Mouse (Mus musculus) spleen, adult 12 weeks (tissue): ENCODE measurements around the gene Stxbp6.

ENCODE experiments used
- DNase-seq: peaks from one replicate; pipeline ENCODE4 v3.0.0; 2022; ENCODE audit warnings: low spot score

Stxbp6 gene

GRCm38 (mm10) chr12:44996274-44996673 lies 78.2 kb downstream of the Stxbp6 start:
- DNase-seq: no peak

- no peak for DNase-seq
Measured at GRCm38 (mm10) chr12:44993391-44993790, 81.1 kb downstream of the Stxbp6 start.

- no peak for DNase-seq
Measured at GRCm38 (mm10) chr12:44992847-44993246, 81.7 kb downstream of the Stxbp6 start.

- no peak for DNase-seq
Measured at GRCm38 (mm10) chr12:44990379-44990778, 84.1 kb downstream of the Stxbp6 start.

GRCm38 (mm10) chr12:44989011-44989410 lies 85.5 kb downstream of the Stxbp6 start:
- no peak for DNase-seq

- no peak for DNase-seq
Measured at GRCm38 (mm10) chr12:44987762-44988161, 86.7 kb downstream of the Stxbp6 start.

- no peak for DNase-seq
Measured at GRCm38 (mm10) chr12:44979316-44979848, 95.1 kb downstream of the Stxbp6 start.

GRCm38 (mm10) chr12:44975266-44975665 lies 99.2 kb downstream of the Stxbp6 start:
- no peak for DNase-seq

GRCm38 (mm10) chr12:44971477-44971876 lies 103.0 kb downstream of the Stxbp6 start:
- DNase-seq: no peak

- no peak for DNase-seq
Measured at GRCm38 (mm10) chr12:44967448-44967847, 107.1 kb downstream of the Stxbp6 start.

- DNase-seq: no peak
Measured at GRCm38 (mm10) chr12:44957474-44957873, 117.0 kb downstream of the Stxbp6 start.

- DNase-seq: no peak
Measured at GRCm38 (mm10) chr12:44953121-44953520, 121.4 kb downstream of the Stxbp6 start.

- no peak for DNase-seq
Measured at GRCm38 (mm10) chr12:44952072-44952471, 122.4 kb downstream of the Stxbp6 start.

GRCm38 (mm10) chr12:44950559-44950958 lies 124.0 kb downstream of the Stxbp6 start:
- no peak for DNase-seq

GRCm38 (mm10) chr12:44947823-44948222 lies 126.7 kb downstream of the Stxbp6 start:
- DNase-seq: no peak

- DNase-seq: no peak
Measured at GRCm38 (mm10) chr12:44940325-44940724, 134.2 kb downstream of the Stxbp6 start.

GRCm38 (mm10) chr12:44939106-44939505 lies 135.4 kb downstream of the Stxbp6 start:
- DNase-seq: no peak

GRCm38 (mm10) chr12:44932954-44933353 lies 141.6 kb downstream of the Stxbp6 start:
- DNase-seq: no peak

GRCm38 (mm10) chr12:44931716-44932115 lies 142.8 kb downstream of the Stxbp6 start:
- no peak for DNase-seq

- no peak for DNase-seq
Measured at GRCm38 (mm10) chr12:44928456-44928855, 146.1 kb downstream of the Stxbp6 start.

GRCm38 (mm10) chr12:44925901-44926300 lies 148.6 kb downstream of the Stxbp6 start:
- no peak for DNase-seq

GRCm38 (mm10) chr12:44923273-44923672 lies 151.2 kb downstream of the Stxbp6 start:
- DNase-seq: no peak

GRCm38 (mm10) chr12:44922241-44922640 lies 152.3 kb downstream of the Stxbp6 start:
- no peak for DNase-seq

GRCm38 (mm10) chr12:44919613-44920012 lies 154.9 kb downstream of the Stxbp6 start:
- DNase-seq: no peak

GRCm38 (mm10) chr12:44918929-44919328 lies 155.6 kb downstream of the Stxbp6 start:
- DNase-seq: no peak
